Mouse (Mus musculus) layer of hippocampus, postnatal 14 days (tissue): Measurements from ENCODE around the gene Zfp94. TPM values are rescaled to one million over a fixed set of nuclear protein-coding genes. Genes with fewer than 3 reads are reported as not detected.
A peak's percentile ranks its signal among the peaks of the same experiment; 100 is the strongest.
"Not testable (repeated sequence)": the region's sequence is repeated elsewhere in the genome, so short reads cannot be mapped to it uniquely, and the experiment has no call there.

Experiments
- DNase-seq, 2 experiments: peaks; one replicate each; pipeline ENCODE4 v3.0.0; 2021 to 2022; ENCODE audit warnings: low spot score in 2 of 2, mixed read lengths in 1 of 2
- microRNA-seq, 2 experiments: library from miRNA; unstranded; fragments of <30 nt; microRNA quantifications; one replicate each; pipeline ENCODE4 v1.2.0; 2021
- total RNA-seq, 2 experiments: library from RNA; stranded (reverse); gene quantifications; 2 replicates each; pipeline ENCODE4 v1.2.3; 2021

Zfp94 gene
- total RNA-seq, 2 experiments from 2014 or later, result 13.3 to 13.9 TPM

DNA sequence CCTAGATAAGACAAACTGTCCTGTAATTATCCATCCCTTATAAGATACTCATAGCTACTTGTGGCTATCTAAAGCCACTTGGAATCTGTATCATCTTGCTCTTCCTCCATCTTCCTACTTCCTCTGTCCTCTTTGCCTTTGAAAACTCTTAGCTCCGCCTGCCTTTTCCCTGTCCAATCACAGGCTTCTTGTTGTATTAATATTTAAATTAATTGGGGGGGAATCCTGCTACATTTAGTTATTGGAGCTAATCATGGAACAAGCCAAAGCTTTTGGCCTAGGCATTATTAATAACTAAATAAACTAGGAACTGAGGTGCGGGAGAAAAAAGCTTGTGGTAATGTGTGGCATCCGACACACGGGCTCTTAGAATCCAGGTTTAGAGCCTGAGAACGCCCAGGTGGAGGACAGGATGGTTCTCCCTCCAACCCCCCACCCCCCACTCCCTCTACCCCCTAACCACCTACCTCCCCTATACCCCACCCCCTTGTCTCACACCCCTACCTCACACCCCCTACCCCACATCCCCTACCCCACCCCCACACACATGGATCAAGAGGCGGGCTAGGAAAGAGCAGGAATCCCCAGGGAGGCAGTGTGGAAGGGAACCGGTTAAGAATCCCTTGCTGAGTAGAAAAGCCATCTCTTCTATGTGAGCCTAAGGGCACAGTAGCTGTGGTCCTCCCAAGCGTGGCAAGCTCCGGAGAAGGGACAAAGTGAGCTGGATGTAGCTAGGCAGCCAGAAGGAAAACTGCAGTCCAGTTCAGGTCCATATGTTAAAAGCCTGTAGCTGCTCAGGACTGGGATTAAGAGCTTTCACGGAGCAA, 36.2 kb downstream of the Zfp94 start:
- DNase-seq, result no peak

DNA sequence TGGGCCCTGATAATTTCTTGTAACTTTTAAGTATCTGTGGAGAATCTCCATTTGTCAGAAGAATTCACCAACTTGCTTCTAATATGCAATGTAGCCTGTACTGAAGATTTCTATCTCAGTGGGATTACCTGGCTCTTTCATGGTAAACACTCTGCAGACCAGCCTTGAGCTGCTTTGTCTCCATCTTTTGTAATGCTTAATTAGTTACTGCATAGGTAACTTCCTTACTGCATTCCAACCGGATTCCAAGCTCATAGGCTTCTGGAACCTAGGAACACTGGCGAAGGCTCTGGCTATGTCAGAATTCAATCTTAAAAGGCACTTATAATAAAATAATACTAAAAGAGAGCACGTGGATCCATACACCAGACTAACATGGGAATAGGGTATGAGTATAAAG, 37.7 kb downstream of the Zfp94 start:
- DNase-seq, result not testable (repeated sequence)

- DNase-seq, result no peak
Observed at GRCm38 (mm10) chr7:24274456-24274855, 42.0 kb downstream of the Zfp94 start.

DNA sequence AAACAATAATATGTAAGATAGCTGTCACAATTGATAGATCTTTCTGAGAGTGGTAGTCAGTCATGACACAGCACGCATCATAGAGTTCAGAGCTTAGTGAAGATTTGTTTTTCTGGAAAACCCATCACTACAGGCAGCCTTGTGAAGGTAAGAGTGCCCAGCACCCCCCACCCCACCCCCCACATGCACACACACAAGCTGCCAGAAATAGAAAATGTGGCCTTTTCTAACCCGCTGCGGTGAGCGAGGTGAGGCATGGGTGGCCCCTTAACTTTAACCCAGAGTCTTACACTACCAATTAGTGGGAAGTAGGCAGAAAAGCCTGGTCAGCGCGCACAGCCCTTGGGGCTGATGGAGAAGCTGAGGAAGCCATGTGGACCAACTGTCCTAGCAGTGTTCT, 45.3 kb downstream of the Zfp94 start:
- no peak for DNase-seq

GRCm38 (mm10) chr7:24270288-24270672, 46.2 kb downstream of the Zfp94 start, which contains the start of gene Zfp93:
Zfp93 (plus strand) TSS chr7:24270420.
- peak; percentile 72 to 90 for DNase-seq

- DNase-seq, result no peak
Observed at GRCm38 (mm10) chr7:24269667-24270287, 46.7 kb downstream of the Zfp94 start.

GRCm38 (mm10) chr7:24269256-24269655, 47.2 kb downstream of the Zfp94 start:
- no peak for DNase-seq

GRCm38 (mm10) chr7:24268176-24269155, 48.0 kb downstream of the Zfp94 start:
- no peak for DNase-seq

GRCm38 (mm10) chr7:24260000-24260312, 56.5 kb downstream of the Zfp94 start:
- DNase-seq, result no peak

GRCm38 (mm10) chr7:24259306-24259999, 57.0 kb downstream of the Zfp94 start:
- DNase-seq, result no peak

DNA sequence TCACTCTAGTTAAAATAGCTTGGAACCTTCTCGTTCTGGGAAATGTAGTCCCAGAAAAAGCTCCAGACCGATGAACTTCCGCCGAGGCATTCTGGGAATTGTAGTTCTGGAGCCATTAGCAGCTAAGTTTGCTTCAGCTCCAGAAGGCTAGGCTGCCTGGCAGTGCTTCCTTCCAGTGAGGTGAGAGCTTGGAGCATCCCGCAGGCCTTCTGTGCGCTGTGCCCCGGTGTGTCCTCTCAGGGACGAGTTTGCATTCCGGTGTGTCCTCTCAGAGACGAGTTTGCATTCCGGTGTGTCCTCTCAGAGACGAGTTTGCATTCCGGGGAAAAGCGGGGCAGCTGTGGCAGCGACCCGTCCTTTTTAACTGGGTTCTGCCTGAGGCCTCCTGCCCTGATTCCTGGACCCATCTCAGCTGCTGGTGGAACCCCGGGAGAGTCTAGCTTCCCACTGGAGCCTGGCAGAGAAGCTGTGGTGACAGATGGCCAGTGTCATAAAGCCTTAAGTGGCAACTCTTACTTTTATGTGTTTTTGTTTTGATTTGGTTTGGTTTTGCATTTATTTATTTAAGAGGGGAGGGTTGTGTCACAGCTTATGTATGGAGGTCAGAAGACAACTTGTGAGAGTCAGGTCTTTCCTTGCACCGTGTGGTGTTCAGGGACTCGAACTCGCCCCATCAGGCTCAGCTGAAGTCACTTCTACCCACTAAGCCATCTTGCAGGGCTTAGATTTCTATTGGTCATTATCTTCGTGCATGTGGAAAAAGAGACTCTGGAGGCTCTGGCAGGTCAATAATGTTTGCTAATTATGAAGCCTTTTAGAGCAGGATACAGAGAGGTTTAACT, 61.6 kb downstream of the Zfp94 start, which contains the start of gene Zfp108:
TSS of gene Zfp108 (plus strand) at position 162 of the 842 bp plus-strand sequence.
- DNase-seq, result peak; percentile 81 to 94

DNA sequence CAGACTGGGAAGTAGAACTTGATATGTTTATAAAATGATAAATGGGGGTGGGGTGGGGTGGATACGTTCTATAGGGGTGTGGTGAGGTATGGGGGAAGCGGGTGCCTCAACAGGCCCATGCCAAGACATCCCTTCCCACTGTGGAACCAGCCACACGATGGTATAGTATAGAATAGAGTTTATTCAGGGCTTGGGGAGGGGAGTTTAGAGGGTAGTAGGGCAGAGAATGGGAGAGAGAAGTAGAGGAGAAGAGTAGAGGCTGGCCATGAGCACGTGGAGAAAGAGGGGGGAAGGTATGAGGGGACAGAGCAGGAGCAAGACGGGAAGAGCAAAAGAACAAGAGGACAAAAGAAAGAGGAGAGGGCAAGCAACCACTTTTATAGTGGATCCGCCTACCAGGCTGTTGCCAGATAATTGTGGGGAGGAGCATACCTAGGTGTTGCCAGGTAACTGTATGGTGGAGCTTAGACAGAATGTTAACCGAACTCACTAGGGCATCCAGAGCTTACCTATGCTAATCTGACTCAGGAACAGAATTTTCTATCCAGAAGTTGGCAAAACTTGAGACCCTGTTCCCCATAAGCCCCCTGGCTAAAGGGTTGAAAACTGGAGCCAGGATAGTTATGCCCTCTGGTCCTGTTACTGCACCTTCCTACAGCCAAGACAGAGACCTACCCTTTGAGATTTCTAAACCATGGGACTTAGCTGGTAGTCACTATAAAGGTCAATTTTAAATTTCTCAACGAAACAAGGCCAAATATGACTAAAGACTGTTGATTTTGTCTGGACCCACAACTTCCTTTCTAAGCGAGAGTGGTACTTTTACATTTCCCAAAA, 62.5 kb downstream of the Zfp94 start:
- no peak for DNase-seq

Small RNAs within 50 kb of the gene (microRNA-seq; reads per million reads assigned to microRNA genes)
- gene Gm27592, result 0 reads per million in 2 experiments

Other genes starting within 250 kb of the Zfp94 start
- 10 to 100 TPM; 28.8 to 30.7 TPM for gene Zfp180, start 234.7 kb downstream of the Zfp94 start, total RNA-seq
- 1 to 10 TPM; 8.4 to 8.6 TPM for gene Zfp112, start 204.4 kb downstream of the Zfp94 start, total RNA-seq
- gene Zfp235, start 182.5 kb downstream of the Zfp94 start, total RNA-seq, result 10 to 100 TPM; 19.0 to 19.2 TPM
- gene Zfp114, start 141.6 kb downstream of the Zfp94 start, total RNA-seq, result 1 to 10 TPM; 4.0 to 4.3 TPM
- gene Zfp111, start 105.2 kb downstream of the Zfp94 start, total RNA-seq, result 10 to 100 TPM in 1 of 2 experiments, 1 to 10 TPM in 1; 9.4 to 10.3 TPM
- gene Zfp109, start 79.1 kb downstream of the Zfp94 start, total RNA-seq, result 1 to 10 TPM; 6.3 to 7.4 TPM
- 1 to 10 TPM; 6.5 to 6.9 TPM for gene Zfp108, start 61.9 kb downstream of the Zfp94 start, total RNA-seq
- gene Zfp93, start 46.2 kb downstream of the Zfp94 start, total RNA-seq, result 10 to 100 TPM in 1 of 2 experiments, 1 to 10 TPM in 1; 9.7 to 12.5 TPM
- gene Zfp61, start 15.4 kb downstream of the Zfp94 start, total RNA-seq, result 10 to 100 TPM; 20.5 to 21.1 TPM
- gene Tescl, start 17.3 kb upstream of the Zfp94 start, total RNA-seq, result not detected
- gene Lypd5, start 32.5 kb upstream of the Zfp94 start, total RNA-seq, result not detected
- gene Kcnn4, start 53.6 kb upstream of the Zfp94 start, total RNA-seq, result under 1 TPM; 0.41 to 0.81 TPM
- 10 to 100 TPM; 29.1 to 33.8 TPM for gene Smg9, start 83.0 kb upstream of the Zfp94 start, total RNA-seq
- gene Irgc1, start 135.6 kb upstream of the Zfp94 start, total RNA-seq, result not detected
- gene Plaur, start 145.8 kb upstream of the Zfp94 start, total RNA-seq, result 1 to 10 TPM in 1 of 2 experiments, under 1 TPM in 1; 0.76 to 1.0 TPM
- 100 to 1,000 TPM; 220 to 227 TPM for gene Cadm4, start 165.4 kb upstream of the Zfp94 start, total RNA-seq
- gene Zfp428, start 190.3 kb upstream of the Zfp94 start, total RNA-seq, result 10 to 100 TPM; 38.1 to 43.3 TPM
- gene AC161166.1, start 195.8 kb upstream of the Zfp94 start, total RNA-seq, result not detected
- 10 to 100 TPM; 87.5 to 89.7 TPM for gene Irgq, start 214.0 kb upstream of the Zfp94 start, total RNA-seq
- gene Pinlyp, start 229.5 kb upstream of the Zfp94 start, total RNA-seq, result not detected
- 10 to 100 TPM; 41.0 to 46.8 TPM for gene Xrcc1, start 229.6 kb upstream of the Zfp94 start, total RNA-seq